Mouse (Mus musculus): ENCODE measurements around the gene Rbms3. TPM values are rescaled to one million over a fixed set of nuclear protein-coding genes. Genes with fewer than 3 reads are reported as not detected.
A peak's percentile ranks its signal among the peaks of the same experiment; 100 is the strongest.

Gene Rbms3
- polyA plus RNA-seq, 1 experiment from 2014 or later: 43.1 TPM

DNA sequence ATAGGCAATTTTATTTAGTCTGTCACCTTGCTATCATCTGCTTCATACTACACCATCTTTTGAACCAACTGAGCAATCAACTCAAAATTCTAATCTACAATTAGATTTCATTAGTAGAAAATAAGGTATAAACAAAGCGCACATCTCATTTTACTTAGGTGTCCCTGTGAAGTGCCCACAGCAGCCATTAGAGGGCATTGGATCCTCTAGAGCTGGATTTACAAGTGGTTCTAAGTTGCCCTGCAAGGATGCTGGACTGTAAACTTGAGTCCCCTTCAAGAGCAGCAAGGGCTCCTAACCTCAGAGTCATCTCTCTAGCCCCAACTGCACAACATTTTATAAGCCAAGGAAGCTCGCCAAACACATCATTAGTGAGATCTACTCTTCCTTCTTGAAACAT, 891.9 kb downstream of the Rbms3 start:
- H3K27me3 ChIP-seq (replicated peaks; ENCODE audit: control insufficient read depth, insufficient read depth, low read length): no peaks in the 10 kb centered on the region
- ATAC-seq: no peak
- no peaks in the 10 kb centered on the region for H3K4me1 ChIP-seq (ENCODE audit: control insufficient read depth, insufficient read depth, low read length)
- H3K9ac ChIP-seq (ENCODE audit: low read depth, low read length): no peak overlapping the region
- no peak overlapping the region for H3K4me2 ChIP-seq (ENCODE audit: low read depth, low read length)
- H3K27ac ChIP-seq (ENCODE audit: low read length): no peak overlapping the region
- H3K36me3 ChIP-seq (ENCODE audit: control insufficient read depth, insufficient read depth, low read length): no peaks in the 10 kb centered on the region
- no peaks in the 10 kb centered on the region for H3K9me3 ChIP-seq (ENCODE audit: control insufficient read depth, low read length)
- H3K4me3 ChIP-seq (ENCODE audit: low read length): no peak overlapping the region
- WGBS: 81% methylated on average over 2 of the region's 2 CpGs

- no peak for ATAC-seq
- WGBS: 56% methylated on average over 6 of the region's 6 CpGs
- no peak overlapping the region for H3K27ac ChIP-seq (ENCODE audit: low read length)
These were observed 900.5 kb downstream of the Rbms3 start for GRCm38 (mm10) chr9:116729172-116729571.

GRCm38 (mm10) chr9:116728655-116729054, 901.1 kb downstream of the Rbms3 start:
- no peak overlapping the region for H3K4me2 ChIP-seq (ENCODE audit: low read depth, low read length)
- H3K27ac ChIP-seq (ENCODE audit: low read length): no peak overlapping the region

More at GRCm38 (mm10) chr9:116729172-116729571, 900.5 kb downstream of the Rbms3 start:
- Histone ChIP-seq H3K27me3 (replicated peaks; ENCODE audit: control insufficient read depth, insufficient read depth, low read length) (no peaks in the 10 kb centered on the region), H3K9me3 (ENCODE audit: control insufficient read depth, low read length) (no peaks in the 10 kb centered on the region), H3K9ac (ENCODE audit: low read depth, low read length) (no peak overlapping the region), H3K4me2 (ENCODE audit: low read depth, low read length) (no peak overlapping the region), H3K36me3 (ENCODE audit: control insufficient read depth, insufficient read depth, low read length) (no peaks in the 10 kb centered on the region), H3K4me1 (ENCODE audit: control insufficient read depth, insufficient read depth, low read length) (0 out of 2 replicates have a peak, but pooled peaks cover 2% of the 10 kb centered on the region), H3K4me3 (ENCODE audit: low read length) (no peak overlapping the region)

GRCm38 (mm10) chr9:116728093-116728492, 901.6 kb downstream of the Rbms3 start:
- H3K4me2 ChIP-seq (ENCODE audit: low read depth, low read length): no peak overlapping the region
- H3K4me1 ChIP-seq (ENCODE audit: control insufficient read depth, insufficient read depth, low read length): 0 out of 2 replicates have a peak, but pooled peaks cover 2% of the 10 kb centered on the region
- H3K4me3 ChIP-seq (ENCODE audit: low read length): no peak overlapping the region
- no peaks in the 10 kb centered on the region for H3K27me3 ChIP-seq (replicated peaks; ENCODE audit: control insufficient read depth, insufficient read depth, low read length)
- no peak overlapping the region for H3K9ac ChIP-seq (ENCODE audit: low read depth, low read length)
- H3K9me3 ChIP-seq (ENCODE audit: control insufficient read depth, low read length): no peaks in the 10 kb centered on the region
- WGBS: 48% methylated on average over 3 of the region's 3 CpGs
- no peak overlapping the region for H3K27ac ChIP-seq (ENCODE audit: low read length)
- ATAC-seq: no peak
- H3K36me3 ChIP-seq (ENCODE audit: control insufficient read depth, insufficient read depth, low read length): no peaks in the 10 kb centered on the region

More at GRCm38 (mm10) chr9:116728655-116729054, 901.1 kb downstream of the Rbms3 start:
- ATAC-seq: no peak
- no peak overlapping the region for H3K4me3 ChIP-seq (ENCODE audit: low read length)
- H3K9me3 ChIP-seq (ENCODE audit: control insufficient read depth, low read length): no peaks in the 10 kb centered on the region
- H3K4me1 ChIP-seq (ENCODE audit: control insufficient read depth, insufficient read depth, low read length): 0 out of 2 replicates have a peak, but pooled peaks cover 2% of the 10 kb centered on the region
- H3K27me3 ChIP-seq (replicated peaks; ENCODE audit: control insufficient read depth, insufficient read depth, low read length): no peaks in the 10 kb centered on the region
- WGBS: 55% methylated on average over 7 of the region's 7 CpGs
- H3K9ac ChIP-seq (ENCODE audit: low read depth, low read length): no peak overlapping the region
- no peaks in the 10 kb centered on the region for H3K36me3 ChIP-seq (ENCODE audit: control insufficient read depth, insufficient read depth, low read length)

GRCm38 (mm10) chr9:116724581-116724980, 905.1 kb downstream of the Rbms3 start:
- 0 out of 2 replicates have a peak, but pooled peaks cover 2% of the 10 kb centered on the region for H3K4me1 ChIP-seq (ENCODE audit: control insufficient read depth, insufficient read depth, low read length)
- H3K9ac ChIP-seq (ENCODE audit: low read depth, low read length): no peak overlapping the region
- no peaks in the 10 kb centered on the region for H3K9me3 ChIP-seq (ENCODE audit: control insufficient read depth, low read length)
- no peak overlapping the region for H3K4me3 ChIP-seq (ENCODE audit: low read length)
- H3K27me3 ChIP-seq (replicated peaks; ENCODE audit: control insufficient read depth, insufficient read depth, low read length): no peaks in the 10 kb centered on the region
- peak; percentile 88 for ATAC-seq
- no peak overlapping the region for H3K4me2 ChIP-seq (ENCODE audit: low read depth, low read length)
- no peak overlapping the region for H3K27ac ChIP-seq (ENCODE audit: low read length)
- 63% methylated on average over 5 of the region's 5 CpGs for WGBS
- H3K36me3 ChIP-seq (ENCODE audit: control insufficient read depth, insufficient read depth, low read length): no peaks in the 10 kb centered on the region

DNA sequence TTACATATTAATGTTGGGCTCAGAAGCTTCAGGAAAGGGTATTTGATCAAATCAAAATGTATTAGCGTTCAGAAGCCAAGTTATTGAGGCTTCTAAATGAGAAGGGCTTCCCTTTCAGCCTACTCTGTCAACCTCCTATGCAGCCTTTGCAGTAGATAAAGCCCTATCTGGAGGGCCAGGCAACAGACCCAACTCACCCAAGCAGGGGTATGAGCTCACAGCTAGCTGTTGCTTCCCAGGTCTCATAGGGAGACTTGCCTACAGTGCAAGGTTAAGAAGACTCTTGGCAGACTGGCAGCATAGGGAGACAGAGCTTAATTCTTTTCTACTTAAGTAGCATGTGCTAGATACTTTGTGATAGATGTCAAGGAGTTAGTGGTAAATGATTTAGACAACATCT, 926.6 kb downstream of the Rbms3 start:
- WGBS: 83% methylated on average over 1 of the region's 1 CpGs
- no peaks in the 10 kb centered on the region for H3K9me3 ChIP-seq (ENCODE audit: control insufficient read depth, low read length)

GRCm38 (mm10) chr9:116702611-116703010, 927.1 kb downstream of the Rbms3 start:
- H3K36me3 ChIP-seq (ENCODE audit: control insufficient read depth, insufficient read depth, low read length): no peaks in the 10 kb centered on the region
- H3K27me3 ChIP-seq (replicated peaks; ENCODE audit: control insufficient read depth, insufficient read depth, low read length): no peaks in the 10 kb centered on the region
- no peak overlapping the region for H3K4me2 ChIP-seq (ENCODE audit: low read depth, low read length)
- H3K4me1 ChIP-seq (ENCODE audit: control insufficient read depth, insufficient read depth, low read length): no peaks in the 10 kb centered on the region
- ATAC-seq: no peak
- no peak overlapping the region for H3K9ac ChIP-seq (ENCODE audit: low read depth, low read length)
- H3K4me3 ChIP-seq (ENCODE audit: low read length): no peak overlapping the region
- H3K27ac ChIP-seq (ENCODE audit: low read length): no peak overlapping the region
- no peaks in the 10 kb centered on the region for H3K9me3 ChIP-seq (ENCODE audit: control insufficient read depth, low read length)
- WGBS: 62% methylated on average over 1 of the region's 1 CpGs

More for the DNA sequence above, 926.6 kb downstream of the Rbms3 start:
- no peak for ATAC-seq
- no peak overlapping the region for H3K4me2 ChIP-seq (ENCODE audit: low read depth, low read length)
- no peaks in the 10 kb centered on the region for H3K4me1 ChIP-seq (ENCODE audit: control insufficient read depth, insufficient read depth, low read length)
- H3K27ac ChIP-seq (ENCODE audit: low read length): no peak overlapping the region
- no peaks in the 10 kb centered on the region for H3K36me3 ChIP-seq (ENCODE audit: control insufficient read depth, insufficient read depth, low read length)
- no peak overlapping the region for H3K9ac ChIP-seq (ENCODE audit: low read depth, low read length)
- no peak overlapping the region for H3K4me3 ChIP-seq (ENCODE audit: low read length)
- no peaks in the 10 kb centered on the region for H3K27me3 ChIP-seq (replicated peaks; ENCODE audit: control insufficient read depth, insufficient read depth, low read length)

DNA sequence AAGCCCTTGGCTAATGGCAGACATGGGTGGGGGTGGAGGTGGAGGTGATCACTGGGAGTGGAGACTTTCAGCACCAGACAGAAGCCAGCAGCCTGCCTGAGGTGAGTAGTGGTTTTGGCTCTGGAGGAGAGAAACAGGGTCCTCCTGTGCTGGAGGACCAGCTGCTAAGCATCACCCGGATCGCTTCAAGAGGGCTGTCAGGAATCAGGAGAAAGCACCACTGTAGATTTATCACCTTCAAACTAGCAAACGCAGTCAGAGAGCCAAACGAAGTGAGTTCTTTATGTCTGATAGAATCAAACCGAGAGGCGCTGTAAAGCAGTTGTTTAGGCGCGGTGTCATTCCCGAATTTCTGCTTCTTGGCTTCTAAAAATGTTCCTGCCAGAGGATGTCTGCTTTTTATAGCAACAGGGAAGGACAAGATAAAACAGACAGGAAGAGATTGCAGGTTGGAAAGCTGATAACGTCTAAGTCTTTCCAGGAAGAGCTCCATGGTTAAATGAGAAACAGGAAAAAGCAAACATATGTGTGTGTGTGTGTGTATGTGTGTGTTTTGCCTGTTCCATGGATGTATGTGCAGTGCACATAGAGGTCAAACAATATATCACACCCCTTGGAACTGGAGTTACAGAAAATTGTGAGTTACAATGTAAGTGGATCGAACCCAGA, 928.1 kb downstream of the Rbms3 start:
- Histone ChIP-seq H3K9ac (ENCODE audit: low read depth, low read length) (no peak overlapping the region), H3K27ac (ENCODE audit: low read length) (no peak overlapping the region), H3K4me3 (ENCODE audit: low read length) (no peak overlapping the region), H3K4me1 (ENCODE audit: control insufficient read depth, insufficient read depth, low read length) (no peaks in the 10 kb centered on the region), H3K27me3 (replicated peaks; ENCODE audit: control insufficient read depth, insufficient read depth, low read length) (no peaks in the 10 kb centered on the region), H3K4me2 (ENCODE audit: low read depth, low read length) (no peak overlapping the region), H3K36me3 (ENCODE audit: control insufficient read depth, insufficient read depth, low read length) (no peaks in the 10 kb centered on the region), H3K9me3 (ENCODE audit: control insufficient read depth, low read length) (no peaks in the 10 kb centered on the region)
- peak; percentile 59; the same call in 1 of the 2 replicates for ATAC-seq
- 42% methylated on average over 11 of the region's 11 CpGs for WGBS

DNA sequence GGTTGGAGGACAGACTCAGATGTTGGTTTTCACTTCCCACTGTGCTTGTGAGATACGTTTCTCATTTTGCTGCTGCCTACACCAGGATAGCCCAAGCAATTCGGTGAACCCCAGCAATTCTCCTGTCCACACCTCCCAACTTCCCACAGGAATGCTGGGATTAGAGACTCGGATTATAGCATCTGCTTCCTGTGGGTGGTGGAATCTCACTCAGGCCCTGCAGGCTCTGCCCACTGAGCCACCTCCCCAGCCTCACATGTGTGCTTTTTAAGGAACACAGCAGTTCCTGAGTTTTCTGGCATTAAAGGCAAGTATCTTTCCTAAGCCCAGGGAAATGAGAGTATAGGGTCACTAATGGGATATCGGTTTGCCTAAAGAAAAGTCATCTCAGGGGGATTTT, 941.1 kb downstream of the Rbms3 start:
- H3K36me3 ChIP-seq (ENCODE audit: control insufficient read depth, insufficient read depth, low read length): no peaks in the 10 kb centered on the region
- H3K27me3 ChIP-seq (replicated peaks; ENCODE audit: control insufficient read depth, insufficient read depth, low read length): no peaks in the 10 kb centered on the region
- H3K4me2 ChIP-seq (ENCODE audit: low read depth, low read length): no peak overlapping the region
- WGBS: 85% methylated on average over 4 of the region's 4 CpGs
- no peak overlapping the region for H3K4me3 ChIP-seq (ENCODE audit: low read length)
- no peaks in the 10 kb centered on the region for H3K9me3 ChIP-seq (ENCODE audit: control insufficient read depth, low read length)
- no peak overlapping the region for H3K9ac ChIP-seq (ENCODE audit: low read depth, low read length)
- ATAC-seq: no peak
- no peaks in the 10 kb centered on the region for H3K4me1 ChIP-seq (ENCODE audit: control insufficient read depth, insufficient read depth, low read length)
- H3K27ac ChIP-seq (ENCODE audit: low read length): no peak overlapping the region
